Mouse (Mus musculus) megakaryocyte, embryonic 14.5 days (primary cell): ENCODE results near the gene Slco2a1.

Experiments
- FLI1 ChIP-seq: IDR thresholded peaks from 2 replicates; pipeline ENCODE4 v1.6.1; 2012; ENCODE audit warnings: low read length, inconsistent platforms, mixed read lengths
- GATA1 ChIP-seq: IDR thresholded peaks from 3 replicates; pipeline ENCODE4 v1.6.1; 2012; ENCODE audit warnings: mixed read lengths, low read length, inconsistent platforms, borderline replicate concordance

GRCm38 (mm10) chr9:103027150-103027889 lies 38.8 kb downstream of the Slco2a1 start:
- TF ChIP-seq GATA1, result no peak
- no peak for TF ChIP-seq FLI1
